Mouse (Mus musculus) thymus, postnatal 14 days (tissue): ENCODE results near the gene Arid3b.

Source experiments
- DNase-seq: peaks from one replicate; pipeline ENCODE4 v3.0.0; 2021

The Arid3b gene

GRCm38 (mm10) chr9:57829812-57830557 lies 6.6 kb downstream of the Arid3b start:
- DNase-seq: no peak

GRCm38 (mm10) chr9:57823397-57823796 lies 13.2 kb downstream of the Arid3b start:
- no peak for DNase-seq

- DNase-seq: peak; percentile 4
Measured at GRCm38 (mm10) chr9:57822812-57823211, 13.8 kb downstream of the Arid3b start.

GRCm38 (mm10) chr9:57820186-57821080 lies 16.2 kb downstream of the Arid3b start:
- no peak for DNase-seq

- DNase-seq: no peak
Measured at GRCm38 (mm10) chr9:57817220-57817667, 19.3 kb downstream of the Arid3b start.

- DNase-seq: no peak
Measured at GRCm38 (mm10) chr9:57814866-57815265, 21.7 kb downstream of the Arid3b start.

- DNase-seq: peak; percentile 44
Measured at GRCm38 (mm10) chr9:57814014-57814413, 22.6 kb downstream of the Arid3b start.

- peak; percentile 34 for DNase-seq
Measured at GRCm38 (mm10) chr9:57811793-57812733, 24.5 kb downstream of the Arid3b start.

GRCm38 (mm10) chr9:57810691-57811090 lies 25.9 kb downstream of the Arid3b start:
- no peak for DNase-seq

GRCm38 (mm10) chr9:57808771-57809310 lies 27.8 kb downstream of the Arid3b start:
- DNase-seq: no peak

GRCm38 (mm10) chr9:57807174-57807651 lies 29.4 kb downstream of the Arid3b start:
- peak; percentile 70 for DNase-seq

- DNase-seq: peak; percentile 26
Measured at GRCm38 (mm10) chr9:57806066-57806481, 30.5 kb downstream of the Arid3b start.

GRCm38 (mm10) chr9:57805087-57805737 lies 31.4 kb downstream of the Arid3b start:
- DNase-seq: no peak

- no peak for DNase-seq
Measured at GRCm38 (mm10) chr9:57803839-57804238, 32.8 kb downstream of the Arid3b start.

- DNase-seq: no peak
Measured at GRCm38 (mm10) chr9:57803047-57803446, 33.5 kb downstream of the Arid3b start.

GRCm38 (mm10) chr9:57800325-57800975 lies 36.1 kb downstream of the Arid3b start:
- no peak for DNase-seq

- DNase-seq: no peak
Measured at GRCm38 (mm10) chr9:57798725-57799253, 37.8 kb downstream of the Arid3b start.

GRCm38 (mm10) chr9:57797456-57797855 lies 39.1 kb downstream of the Arid3b start:
- no peak for DNase-seq

GRCm38 (mm10) chr9:57789733-57790132 lies 46.9 kb downstream of the Arid3b start:
- peak; percentile 55 for DNase-seq

- no peak for DNase-seq
Measured at GRCm38 (mm10) chr9:57782656-57783055, 53.9 kb downstream of the Arid3b start.

- DNase-seq: no peak
Measured at GRCm38 (mm10) chr9:57775736-57776135, 60.9 kb downstream of the Arid3b start.
